Mouse (Mus musculus) spleen, postnatal 36 days (tissue): ENCODE measurements around the gene 2010111I01Rik.
"Not testable (repeated sequence)": the region's sequence is repeated elsewhere in the genome, so short reads cannot be mapped to it uniquely, and the experiment has no call there.

Experiments
- DNase-seq, 2 experiments: peaks; one replicate each; pipeline ENCODE4 v3.0.0; 2022; ENCODE audit warnings: low spot score in 2 of 2, mixed read lengths in 1 of 2

The 2010111I01Rik gene

GRCm38 (mm10) chr13:63345476-63346225, 381.0 kb downstream of the 2010111I01Rik start:
- no peak for DNase-seq

GRCm38 (mm10) chr13:63347639-63348038, 382.9 kb downstream of the 2010111I01Rik start:
- DNase-seq, result no peak

- no peak for DNase-seq
These were observed 385.4 kb downstream of the 2010111I01Rik start for GRCm38 (mm10) chr13:63350076-63350475.

GRCm38 (mm10) chr13:63353312-63353711, 388.6 kb downstream of the 2010111I01Rik start:
- DNase-seq, result not testable (repeated sequence)

GRCm38 (mm10) chr13:63356101-63356500, 391.4 kb downstream of the 2010111I01Rik start:
- DNase-seq, result no peak

- DNase-seq, result peak in 1 of 2 experiments; percentile 36
These were observed 391.9 kb downstream of the 2010111I01Rik start for GRCm38 (mm10) chr13:63356558-63356957.

- no peak for DNase-seq
These were observed 394.7 kb downstream of the 2010111I01Rik start for GRCm38 (mm10) chr13:63359393-63359792.

GRCm38 (mm10) chr13:63360111-63360885, 395.6 kb downstream of the 2010111I01Rik start:
- DNase-seq, result no peak

GRCm38 (mm10) chr13:63361755-63362154, 397.1 kb downstream of the 2010111I01Rik start:
- no peak for DNase-seq

- no peak for DNase-seq
These were observed 408.9 kb downstream of the 2010111I01Rik start for GRCm38 (mm10) chr13:63373460-63374166.
